Mouse (Mus musculus) C2C12 (cell line): ENCODE data around the gene Ndufs6. TPM values are rescaled to one million over a fixed set of nuclear protein-coding genes. Genes with fewer than 3 reads are reported as not detected.

Source experiments
- H3K27me3 ChIP-seq: one replicate; pipeline ENCODE4 v1.6.1; 2011; ENCODE audit not compliant: control insufficient read depth, insufficient read depth, insufficient read length
- H3K36me3 ChIP-seq: one replicate; pipeline ENCODE4 v1.6.1; 2011; ENCODE audit not compliant: control insufficient read depth, insufficient read depth
- H3K4me3 ChIP-seq: one replicate; pipeline ENCODE4 v1.5.1; 2011; ENCODE audit warnings: mild to moderate bottlenecking, control low read depth; ENCODE audit not compliant: poor library complexity, insufficient read depth, severe bottlenecking
- H3K79me2 ChIP-seq: one replicate; pipeline ENCODE4 v1.6.1; 2011; ENCODE audit not compliant: control insufficient read depth, insufficient read depth
- H3K79me3 ChIP-seq: one replicate; pipeline ENCODE4 v1.6.1; 2011; ENCODE audit warnings: low read depth, control low read depth
- H3ac ChIP-seq: one replicate; pipeline ENCODE3; 2011; ENCODE audit warnings: low read depth; ENCODE audit not compliant: control insufficient read depth, insufficient read length
- CEBPB ChIP-seq: IDR thresholded peaks from one replicate; pipeline ENCODE4 v1.6.1; 2011; ENCODE audit warnings: low read depth, mild to moderate bottlenecking, control low read depth, moderate library complexity
- CTCF ChIP-seq: IDR thresholded peaks from one replicate; pipeline ENCODE4 v1.5.1; 2011; ENCODE audit not compliant: control insufficient read depth, insufficient read depth, insufficient read length
- MAX ChIP-seq: IDR thresholded peaks from one replicate; pipeline ENCODE4 v1.6.1; 2011; ENCODE audit warnings: mild to moderate bottlenecking, control low read depth
- MYOD1 ChIP-seq: IDR thresholded peaks from one replicate; pipeline ENCODE4 v1.6.1; 2011; ENCODE audit warnings: low read depth; ENCODE audit not compliant: control insufficient read depth, insufficient read length
- MYOG ChIP-seq: IDR thresholded peaks from one replicate; pipeline ENCODE4 v1.6.1; 2011; ENCODE audit not compliant: control insufficient read depth, insufficient read length; ENCODE audit errors: extremely low read depth
- USF1 ChIP-seq: IDR thresholded peaks from one replicate; pipeline ENCODE4 v1.6.1; 2011; ENCODE audit warnings: low read depth, mild to moderate bottlenecking, control low read depth, moderate library complexity
- polyA plus RNA-seq: library from polyadenylated mRNA; unstranded; fragments of >200 nt; fragmentation: generic; extraction: Trizol; gene quantifications from one replicate; pipeline ENCODE4 v1.2.1, GENCODE M21; 2012; ENCODE audit warnings: missing spikeins

Gene Ndufs6
- polyA plus RNA-seq, 1 experiment: 288 TPM

- peaks cover 48% of the 10 kb centered on the region for H3K36me3 ChIP-seq
Measured at GRCm38 (mm10) chr13:73322626-73323025, 5.7 kb downstream of the Ndufs6 start.

GRCm38 (mm10) chr13:73320048-73320447 is 8.3 kb downstream of the Ndufs6 start:
- peaks cover 10% of the 10 kb centered on the region for H3K79me3 ChIP-seq
- H3K79me2 ChIP-seq: peaks cover 38% of the 10 kb centered on the region
- H3ac ChIP-seq: no peak overlapping the region
- no peak for TF ChIP-seq MYOD1
- H3K27me3 ChIP-seq: no peaks in the 10 kb centered on the region
- no peak overlapping the region for H3K4me3 ChIP-seq
- peaks cover 42% of the 10 kb centered on the region for H3K36me3 ChIP-seq

More at GRCm38 (mm10) chr13:73322626-73323025, 5.7 kb downstream of the Ndufs6 start:
- H3ac ChIP-seq: no peak overlapping the region
- H3K27me3 ChIP-seq: no peaks in the 10 kb centered on the region
- peaks cover 64% of the 10 kb centered on the region for H3K79me2 ChIP-seq
- TF ChIP-seq CEBPB (no peak), MYOG (no peak), USF1 (no peak)
- H3K4me3 ChIP-seq: no peak overlapping the region
- H3K79me3 ChIP-seq: peaks cover 13% of the 10 kb centered on the region

- Histone ChIP-seq H3K36me3 (no peaks in the 10 kb centered on the region), H3K79me2 (no peaks in the 10 kb centered on the region), H3ac (no peak overlapping the region), H3K79me3 (no peaks in the 10 kb centered on the region), H3K27me3 (peaks cover 12% of the 10 kb centered on the region), H3K4me3 (no peak overlapping the region)
- peak; percentile 82 for TF ChIP-seq CTCF
- no peak for TF ChIP-seq CEBPB
- no peak for TF ChIP-seq MYOG
- no peak for TF ChIP-seq MAX
Measured at GRCm38 (mm10) chr13:73310183-73310929, 18.0 kb downstream of the Ndufs6 start.

- no peak for TF ChIP-seq USF1
- no peak for TF ChIP-seq MYOG
- Histone ChIP-seq H3K27me3 (peaks cover 20% of the 10 kb centered on the region), H3K79me2 (no peaks in the 10 kb centered on the region), H3K36me3 (no peaks in the 10 kb centered on the region), H3ac (no peak overlapping the region), H3K79me3 (no peaks in the 10 kb centered on the region), H3K4me3 (no peak overlapping the region)
Measured at GRCm38 (mm10) chr13:73306430-73306829, 21.9 kb downstream of the Ndufs6 start.

GRCm38 (mm10) chr13:73306085-73306410 is 22.3 kb downstream of the Ndufs6 start:
- Histone ChIP-seq H3ac (no peak overlapping the region), H3K36me3 (no peaks in the 10 kb centered on the region), H3K79me2 (no peaks in the 10 kb centered on the region), H3K79me3 (no peaks in the 10 kb centered on the region), H3K4me3 (no peak overlapping the region), H3K27me3 (peaks cover 20% of the 10 kb centered on the region)
- TF ChIP-seq CEBPB: no peak

GRCm38 (mm10) chr13:73305398-73306084 is 22.8 kb downstream of the Ndufs6 start:
- TF ChIP-seq MAX: no peak
- no peak overlapping the region for H3ac ChIP-seq
- no peaks in the 10 kb centered on the region for H3K36me3 ChIP-seq
- H3K4me3 ChIP-seq: no peak overlapping the region
- no peaks in the 10 kb centered on the region for H3K79me2 ChIP-seq
- H3K79me3 ChIP-seq: no peaks in the 10 kb centered on the region
- peaks cover 20% of the 10 kb centered on the region for H3K27me3 ChIP-seq

GRCm38 (mm10) chr13:73304729-73305128 is 23.6 kb downstream of the Ndufs6 start:
- H3K79me2 ChIP-seq: no peaks in the 10 kb centered on the region
- TF ChIP-seq MAX: no peak
- TF ChIP-seq MYOG: no peak
- TF ChIP-seq CEBPB: no peak
- no peak for TF ChIP-seq USF1
- no peak for TF ChIP-seq CTCF
- H3K4me3 ChIP-seq: no peak overlapping the region
- no peak overlapping the region for H3ac ChIP-seq
- peaks cover 24% of the 10 kb centered on the region for H3K27me3 ChIP-seq
- no peaks in the 10 kb centered on the region for H3K79me3 ChIP-seq
- H3K36me3 ChIP-seq: no peaks in the 10 kb centered on the region
